Mouse (Mus musculus) lung, postnatal 14 days (tissue): Measurements from ENCODE around the gene Topbp1.
A peak's percentile ranks its signal among the peaks of the same experiment; 100 is the strongest.
"Not testable (repeated sequence)": the region's sequence is repeated elsewhere in the genome, so short reads cannot be mapped to it uniquely, and the experiment has no call there.

Experiments used
- DNase-seq: peaks from one replicate; pipeline ENCODE4 v3.0.0; 2021

Topbp1 gene

GRCm38 (mm10) chr9:103353500-103354260 is 48.7 kb downstream of the Topbp1 start:
- DNase-seq = not testable (repeated sequence)

- no peak for DNase-seq
Measured at GRCm38 (mm10) chr9:103357893-103358292, 52.9 kb downstream of the Topbp1 start.

DNA sequence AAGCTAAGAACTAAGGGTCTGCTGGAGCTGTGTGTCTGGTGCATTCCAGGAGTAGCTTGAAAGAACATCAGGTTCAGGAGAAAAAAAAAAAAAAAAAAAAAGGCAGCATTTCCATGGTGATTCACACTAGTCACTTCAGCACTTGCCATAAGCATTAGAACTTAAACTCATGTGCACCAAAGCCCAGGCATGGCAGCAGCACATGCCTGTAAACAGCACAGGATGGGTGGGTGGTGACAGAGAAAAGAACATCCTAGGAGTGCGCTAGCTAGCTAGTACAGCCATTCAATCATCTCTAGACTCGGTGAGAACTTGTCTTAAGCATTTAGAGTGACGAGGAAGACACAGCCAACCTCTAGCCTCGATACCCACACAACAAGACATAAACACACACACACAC is 53.5 kb downstream of the Topbp1 start:
- DNase-seq = no peak

- DNase-seq = no peak
Measured at GRCm38 (mm10) chr9:103360642-103361041, 55.6 kb downstream of the Topbp1 start.

DNA sequence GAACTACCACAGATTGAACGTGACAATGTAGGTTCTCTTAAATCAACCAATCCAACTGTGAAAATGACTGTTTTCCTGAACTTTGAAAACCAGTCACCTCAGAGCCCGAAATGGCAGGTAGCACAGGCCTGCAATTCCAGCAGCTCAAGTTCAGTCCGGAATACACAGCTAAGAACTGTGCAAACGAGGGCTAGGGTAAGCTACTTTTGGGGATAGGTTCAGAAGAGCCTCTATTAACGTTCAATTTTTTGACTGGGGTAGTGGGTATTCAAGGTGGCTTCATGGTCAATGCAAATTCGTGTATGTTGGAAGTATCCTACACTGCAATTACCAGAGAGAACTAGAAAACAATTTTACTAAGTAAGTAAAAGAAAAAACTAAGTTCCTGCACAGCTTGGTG is 58.1 kb downstream of the Topbp1 start:
- DNase-seq = no peak

GRCm38 (mm10) chr9:103363730-103364417 is 58.9 kb downstream of the Topbp1 start:
- no peak for DNase-seq

GRCm38 (mm10) chr9:103364601-103365289 is 59.7 kb downstream of the Topbp1 start:
- peak; percentile 67 for DNase-seq

- DNase-seq = peak; percentile 99
Measured at GRCm38 (mm10) chr9:103365290-103366247, 60.6 kb downstream of the Topbp1 start, which contains the start of gene Cdv3. Gene Cdv3 (minus strand): TSS chr9:103365840.

DNA sequence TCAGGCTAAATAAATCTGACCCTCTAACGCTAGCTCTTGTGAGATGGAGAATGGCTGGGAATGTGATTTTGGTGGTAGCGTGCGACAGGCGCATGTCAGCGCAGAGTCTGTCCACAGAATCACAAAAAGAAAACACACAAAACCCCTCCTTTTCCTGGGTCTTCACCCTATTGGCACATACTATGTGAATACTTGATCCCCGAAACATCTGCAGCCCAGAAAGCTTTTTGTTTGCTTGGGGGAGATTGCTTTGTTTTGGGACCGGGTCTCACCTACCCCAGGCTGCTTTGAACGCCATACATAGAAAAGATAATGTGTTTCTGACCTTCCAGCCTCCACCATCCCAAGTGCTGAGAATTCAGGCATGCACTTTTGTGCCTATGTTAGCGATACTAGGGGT is 61.3 kb downstream of the Topbp1 start:
- DNase-seq = no peak

DNA sequence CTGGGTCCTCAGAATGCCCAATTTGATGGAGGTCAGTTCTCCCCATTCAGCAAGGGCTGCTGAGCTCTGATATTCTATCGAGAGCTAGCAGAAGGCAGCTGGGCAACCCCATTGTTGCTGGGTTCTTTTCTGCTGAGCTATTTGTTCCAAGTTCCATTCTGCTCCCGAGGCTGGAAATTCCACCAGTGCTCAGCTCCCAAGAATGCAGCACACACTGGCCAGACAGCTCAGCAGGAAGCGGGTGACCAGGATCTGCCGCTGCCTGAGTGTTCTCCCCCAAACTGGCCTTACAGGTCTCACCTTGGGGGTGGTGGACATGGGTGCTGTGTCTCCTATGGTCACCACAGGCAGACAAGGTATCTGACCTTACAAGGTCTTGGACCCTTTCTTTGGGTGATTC is 64.9 kb downstream of the Topbp1 start:
- no peak for DNase-seq

GRCm38 (mm10) chr9:103372271-103373010 is 67.4 kb downstream of the Topbp1 start:
- DNase-seq = no peak

- no peak for DNase-seq
Measured at GRCm38 (mm10) chr9:103376346-103377320, 71.6 kb downstream of the Topbp1 start.

DNA sequence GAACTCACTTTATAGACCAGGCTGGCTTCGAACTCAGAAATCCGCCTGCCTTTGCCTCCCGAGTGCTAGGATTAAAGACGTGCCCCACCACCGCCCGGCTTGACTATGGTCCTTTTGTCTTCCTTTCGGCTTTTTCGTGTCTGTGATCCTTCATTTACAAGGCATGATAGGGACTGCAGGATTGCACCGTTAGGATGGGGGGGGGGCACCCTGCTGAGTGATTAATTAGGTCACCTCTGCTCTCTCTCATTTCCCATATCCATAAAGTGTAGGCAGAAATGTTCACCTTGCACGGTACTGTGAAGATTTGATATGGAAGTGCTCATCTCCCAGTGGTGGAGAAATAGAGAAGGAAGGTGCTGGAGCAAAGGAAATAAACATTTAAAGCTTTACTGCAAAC is 73.7 kb downstream of the Topbp1 start:
- no peak for DNase-seq

DNA sequence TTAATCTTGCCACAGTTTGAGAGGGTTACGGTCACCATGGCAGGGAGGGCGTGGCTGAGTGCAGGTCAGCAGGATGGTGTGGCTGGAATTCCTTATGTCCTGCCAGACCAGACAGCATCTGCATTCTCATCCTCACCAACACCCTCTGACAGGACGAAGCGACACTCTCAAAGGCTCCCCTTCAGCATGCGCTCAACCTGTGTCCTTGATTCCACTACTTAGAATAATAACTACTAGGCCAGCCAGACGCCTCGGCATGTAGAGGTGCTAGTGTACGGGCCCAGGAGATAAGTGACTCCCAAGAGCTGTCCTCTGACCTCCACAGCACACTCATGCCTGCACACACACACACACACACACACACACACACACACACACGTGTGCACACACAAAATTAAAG is 74.2 kb downstream of the Topbp1 start:
- DNase-seq = no peak

DNA sequence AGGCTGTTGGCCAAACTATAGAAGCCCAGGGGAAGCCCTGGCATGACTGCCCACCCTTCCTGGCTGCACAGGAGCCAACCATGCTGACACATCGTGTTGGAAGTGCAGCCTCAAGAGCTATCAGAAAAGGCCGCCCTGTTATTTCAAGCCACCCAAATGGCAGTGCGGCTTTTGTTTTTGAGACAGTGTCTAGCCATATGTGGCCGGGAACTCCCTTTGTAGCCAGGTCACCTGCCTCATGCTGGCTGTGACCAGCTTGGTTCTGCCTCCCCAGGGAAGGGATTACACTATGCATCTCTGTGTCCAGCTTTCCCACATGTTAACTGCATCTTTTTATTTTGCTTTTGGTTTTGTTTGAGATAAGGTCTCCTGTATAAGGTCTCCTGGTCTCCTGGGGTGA is 75.6 kb downstream of the Topbp1 start:
- no peak for DNase-seq

DNA sequence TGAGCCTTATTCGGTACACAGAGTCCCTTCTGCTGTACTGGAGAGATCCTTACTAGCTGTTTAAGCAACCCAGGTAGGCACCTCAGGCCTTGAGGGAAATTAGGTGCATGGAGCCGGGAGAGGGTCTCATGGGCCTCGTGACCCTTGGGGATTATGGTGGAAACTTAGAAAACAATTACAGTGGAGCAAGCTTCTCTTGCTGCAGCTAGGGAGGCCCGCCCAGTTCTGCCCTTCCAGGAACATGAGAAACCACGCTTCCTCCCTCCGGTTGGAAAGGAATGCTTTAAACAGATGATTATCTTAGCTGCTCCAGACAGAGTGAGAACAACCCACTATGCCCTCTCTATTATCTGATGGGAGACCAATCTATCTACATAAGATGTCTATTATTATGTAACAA is 78.0 kb downstream of the Topbp1 start:
- no peak for DNase-seq

DNA sequence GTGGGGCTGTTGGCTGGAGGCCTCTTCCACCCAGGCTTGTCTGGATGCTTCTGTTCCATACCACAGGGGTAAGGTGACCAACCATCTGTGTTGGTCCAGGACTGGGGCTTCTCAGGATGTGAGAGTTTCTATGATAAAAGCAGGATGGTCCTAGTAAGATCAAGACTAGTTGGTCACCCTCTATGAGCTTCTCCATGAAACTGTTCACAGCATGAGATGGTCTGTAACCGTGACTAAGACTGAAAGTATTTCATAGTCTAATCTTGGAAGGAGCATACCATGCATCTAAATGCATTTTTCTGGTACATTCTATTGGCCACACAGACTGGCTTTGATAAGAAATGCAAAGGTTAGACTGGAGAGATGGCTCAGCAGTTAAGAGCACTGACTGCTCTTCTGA is 78.6 kb downstream of the Topbp1 start:
- no peak for DNase-seq

DNA sequence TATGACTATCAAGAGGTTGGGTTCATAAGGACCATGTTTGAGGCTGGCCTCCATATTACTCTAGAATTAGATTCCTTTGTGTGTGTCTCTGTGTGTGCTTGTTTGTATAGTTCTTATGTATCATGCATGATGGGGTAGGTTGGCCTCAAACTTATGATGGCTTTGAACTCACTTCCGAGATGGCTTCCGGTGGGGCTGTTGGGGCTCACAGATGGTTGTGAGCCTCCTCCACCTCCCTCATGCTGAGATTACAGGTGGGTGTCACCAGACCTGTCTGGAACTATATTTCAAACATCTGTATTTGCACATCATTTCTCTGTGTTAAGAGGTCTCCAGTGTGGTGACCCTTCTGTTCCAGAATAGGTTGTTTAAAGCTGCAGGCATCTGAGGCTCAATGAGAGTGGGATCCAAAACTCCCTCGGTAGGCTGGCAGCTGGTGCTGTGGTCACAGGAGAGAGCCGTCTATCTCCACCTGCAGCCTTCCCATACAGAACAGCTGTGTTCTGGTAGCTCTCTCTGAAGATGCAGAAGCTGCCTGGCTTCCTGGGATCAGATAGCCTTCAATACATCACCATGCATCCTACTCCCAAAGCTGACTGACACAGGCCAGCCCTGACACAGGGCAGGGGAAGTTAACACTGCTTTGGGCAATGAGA is 79.3 kb downstream of the Topbp1 start:
- DNase-seq = no peak

DNA sequence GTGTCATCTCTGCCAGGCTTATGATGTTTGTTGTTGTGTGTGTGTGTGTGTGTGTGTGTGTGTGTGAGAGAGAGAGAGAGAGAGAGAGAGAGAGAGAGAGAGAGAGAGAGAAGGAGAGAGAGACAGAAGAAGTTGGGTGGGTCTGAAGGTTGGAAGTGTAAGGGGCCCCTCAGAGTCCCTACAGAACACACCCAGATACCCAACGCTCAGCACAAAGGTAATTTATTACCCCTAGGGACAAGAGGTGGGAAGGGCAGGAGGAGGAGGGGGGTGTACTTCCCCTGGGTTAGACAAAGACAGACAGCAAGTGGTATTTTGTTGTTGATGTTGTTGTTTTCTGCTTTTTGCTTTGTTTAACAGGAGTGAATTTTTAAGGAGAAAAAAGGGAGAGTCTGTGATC is 80.6 kb downstream of the Topbp1 start:
- DNase-seq = no peak

DNA sequence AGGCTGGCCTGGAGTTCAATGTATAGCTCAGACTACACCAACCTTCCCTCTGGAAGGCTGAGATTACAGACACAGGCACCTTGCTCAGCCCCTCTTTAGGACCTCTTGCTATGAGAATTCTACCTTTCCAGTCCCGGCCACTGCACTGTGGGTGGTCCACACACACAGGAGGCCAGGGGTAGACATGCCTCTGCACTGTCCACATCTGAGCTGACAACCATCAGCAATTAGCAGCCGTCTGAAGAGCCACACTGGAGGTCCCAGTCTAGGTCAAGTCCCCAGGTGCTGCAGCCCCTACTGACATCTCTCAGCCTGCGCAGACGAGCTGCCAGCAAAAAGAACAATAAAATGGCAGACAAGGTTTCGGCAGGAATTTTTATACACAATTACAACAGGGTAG is 81.6 kb downstream of the Topbp1 start:
- no peak for DNase-seq
